Mouse (Mus musculus): ENCODE results near the gene Rnf222. TPM values are rescaled to one million over a fixed set of nuclear protein-coding genes. Genes with fewer than 3 reads are reported as not detected.
A peak's percentile ranks its signal among the peaks of the same experiment; 100 is the strongest.

Rnf222 gene
- 0.14 and 0.15 TPM in 2 replicates for polyA plus RNA-seq (2015; fragmentation: Nextera tagmentation; extraction: Ambion mirVana)

- Histone ChIP-seq H3K27ac (replicated peaks) (no peak within 1 kb of the TSS), H3K9ac (no peak within 1 kb of the TSS), H3K36me3 (no peaks in the 10 kb centered on the region), H3K27me3 (replicated peaks) (0 out of 2 replicates have a peak, but pooled peaks cover 7% of the 10 kb centered on the region), H3K4me3 (no peak within 1 kb of the TSS), H3K4me1 (peaks cover 11% of the 10 kb centered on the region; the same call in 1 of the 2 replicates), H3K9me3 (no peaks in the 10 kb centered on the region), H3K4me2 (no peak within 1 kb of the TSS)
- no peak for ATAC-seq (ENCODE audit: extremely low read depth, insufficient number of reproducible peaks, low FRiP score, low TSS enrichment)
- WGBS, result 27% methylated on average over 6 of the region's 6 CpGs
Observed at GRCm38 (mm10) chr11:68888253-68888652, at the start of gene Rnf222. Gene Rnf222 (plus strand): TSS chr11:68888553.

GRCm38 (mm10) chr11:68839606-68840005, 48.7 kb upstream of the Rnf222 start:
- Histone ChIP-seq H3K4me3 (no peak overlapping the region), H3K4me1 (no peaks in the 10 kb centered on the region), H3K27ac (replicated peaks) (no peak overlapping the region), H3K36me3 (peaks cover 83% of the 10 kb centered on the region), H3K27me3 (replicated peaks) (no peaks in the 10 kb centered on the region), H3K4me2 (no peak overlapping the region), H3K9me3 (no peaks in the 10 kb centered on the region), H3K9ac (no peak overlapping the region)
- no peak for ATAC-seq (ENCODE audit: extremely low read depth, insufficient number of reproducible peaks, low FRiP score, low TSS enrichment)
- WGBS, result 81% methylated on average over 5 of the region's 5 CpGs

- H3K4me3 ChIP-seq, result peak overlapping the region; percentile 97
- no peaks in the 10 kb centered on the region for H3K9me3 ChIP-seq
- peaks cover 56% of the 10 kb centered on the region for H3K4me1 ChIP-seq
- peak overlapping the region; percentile 83 for H3K4me2 ChIP-seq
- H3K36me3 ChIP-seq, result peaks cover 7% of the 10 kb centered on the region; the same call in 1 of the 2 replicates
- ATAC-seq (ENCODE audit: extremely low read depth, insufficient number of reproducible peaks, low FRiP score, low TSS enrichment), result no peak
- WGBS, result 74% methylated on average over 7 of the region's 7 CpGs
- H3K9ac ChIP-seq, result peak overlapping the region; percentile 65
- no peaks in the 10 kb centered on the region for H3K27me3 ChIP-seq (replicated peaks)
- no peak overlapping the region for H3K27ac ChIP-seq (replicated peaks)
Observed at GRCm38 (mm10) chr11:68850862-68851261, 37.5 kb upstream of the Rnf222 start.

GRCm38 (mm10) chr11:68851644-68852485, 36.5 kb upstream of the Rnf222 start:
- H3K4me2 ChIP-seq, result peak overlapping the region; percentile 83

GRCm38 (mm10) chr11:68852486-68852901, 35.9 kb upstream of the Rnf222 start:
- ATAC-seq (ENCODE audit: extremely low read depth, insufficient number of reproducible peaks, low FRiP score, low TSS enrichment), result peak; percentile 56
- peak overlapping the region; percentile 99 for H3K9ac ChIP-seq
- H3K4me2 ChIP-seq, result peak overlapping the region; percentile 83
- H3K36me3 ChIP-seq, result peaks cover 7% of the 10 kb centered on the region; the same call in 1 of the 2 replicates
- H3K4me1 ChIP-seq, result peaks cover 44% of the 10 kb centered on the region
- no peaks in the 10 kb centered on the region for H3K27me3 ChIP-seq (replicated peaks)
- H3K27ac ChIP-seq (replicated peaks), result peak overlapping the region; percentile 100
- H3K9me3 ChIP-seq, result no peaks in the 10 kb centered on the region
- peak overlapping the region; percentile 97 for H3K4me3 ChIP-seq
- under 1% methylated on average over 36 of the region's 36 CpGs for whole genome bisulfite sequencing

More at GRCm38 (mm10) chr11:68851644-68852485, 36.5 kb upstream of the Rnf222 start:
- Histone ChIP-seq H3K27ac (replicated peaks) (peak overlapping the region; percentile 100), H3K4me3 (peak overlapping the region; percentile 97), H3K36me3 (peaks cover 7% of the 10 kb centered on the region; the same call in 1 of the 2 replicates), H3K9me3 (no peaks in the 10 kb centered on the region), H3K4me1 (peaks cover 46% of the 10 kb centered on the region), H3K9ac (peak overlapping the region; percentile 99), H3K27me3 (replicated peaks) (no peaks in the 10 kb centered on the region)
- WGBS, result 2% methylated on average over 13 of the region's 13 CpGs
- ATAC-seq (ENCODE audit: extremely low read depth, insufficient number of reproducible peaks, low FRiP score, low TSS enrichment), result no peak

- Histone ChIP-seq H3K4me3 (peak overlapping the region; percentile 97), H3K27me3 (replicated peaks) (no peaks in the 10 kb centered on the region), H3K4me2 (peak overlapping the region; percentile 83), H3K36me3 (peaks cover 7% of the 10 kb centered on the region; the same call in 1 of the 2 replicates), H3K27ac (replicated peaks) (peak overlapping the region; percentile 100), H3K9me3 (no peaks in the 10 kb centered on the region), H3K4me1 (peaks cover 43% of the 10 kb centered on the region), H3K9ac (peak overlapping the region; percentile 99)
- ATAC-seq (ENCODE audit: extremely low read depth, insufficient number of reproducible peaks, low FRiP score, low TSS enrichment), result peak; percentile 99
- WGBS, result under 1% methylated on average over 42 of the region's 42 CpGs
Observed at GRCm38 (mm10) chr11:68852932-68853409, 35.4 kb upstream of the Rnf222 start.

- 28% methylated on average over 14 of the region's 14 CpGs for WGBS
Observed at GRCm38 (mm10) chr11:68853611-68854401, 34.5 kb upstream of the Rnf222 start.

GRCm38 (mm10) chr11:68854621-68855020, 33.7 kb upstream of the Rnf222 start:
- Histone ChIP-seq H3K4me3 (no peak overlapping the region), H3K9ac (no peak overlapping the region), H3K9me3 (no peaks in the 10 kb centered on the region), H3K4me1 (peaks cover 38% of the 10 kb centered on the region), H3K4me2 (0 out of 2 replicates have a peak overlapping the region, but pooled peaks have one; percentile 83), H3K36me3 (no peaks in the 10 kb centered on the region), H3K27ac (replicated peaks) (peak overlapping the region; percentile 93), H3K27me3 (replicated peaks) (no peaks in the 10 kb centered on the region)
- ATAC-seq (ENCODE audit: extremely low read depth, insufficient number of reproducible peaks, low FRiP score, low TSS enrichment), result no peak
- 81% methylated on average over 3 of the region's 3 CpGs for WGBS

More at GRCm38 (mm10) chr11:68853611-68854401, 34.5 kb upstream of the Rnf222 start:
- Histone ChIP-seq H3K36me3 (peaks cover 2% of the 10 kb centered on the region; the same call in 1 of the 2 replicates), H3K9ac (peak overlapping the region; percentile 81), H3K4me1 (peaks cover 38% of the 10 kb centered on the region), H3K27me3 (replicated peaks) (no peaks in the 10 kb centered on the region), H3K9me3 (no peaks in the 10 kb centered on the region), H3K27ac (replicated peaks) (peak overlapping the region; percentile 93), H3K4me2 (peak overlapping the region; percentile 83), H3K4me3 (peak overlapping the region; percentile 97)
- ATAC-seq (ENCODE audit: extremely low read depth, insufficient number of reproducible peaks, low FRiP score, low TSS enrichment), result no peak

GRCm38 (mm10) chr11:68857329-68857728, 31.0 kb upstream of the Rnf222 start:
- peaks cover 17% of the 10 kb centered on the region for H3K4me1 ChIP-seq
- no peak overlapping the region for H3K9ac ChIP-seq
- ATAC-seq (ENCODE audit: extremely low read depth, insufficient number of reproducible peaks, low FRiP score, low TSS enrichment), result no peak
- no peak overlapping the region for H3K4me2 ChIP-seq
- no peak overlapping the region for H3K27ac ChIP-seq (replicated peaks)
- H3K4me3 ChIP-seq, result no peak overlapping the region
- no peaks in the 10 kb centered on the region for H3K9me3 ChIP-seq
- no peaks in the 10 kb centered on the region for H3K36me3 ChIP-seq
- H3K27me3 ChIP-seq (replicated peaks), result no peaks in the 10 kb centered on the region
- WGBS, result 65% methylated on average over 3 of the region's 3 CpGs

GRCm38 (mm10) chr11:68859943-68860593, 28.3 kb upstream of the Rnf222 start:
- Histone ChIP-seq H3K9ac (no peak overlapping the region), H3K4me2 (no peak overlapping the region), H3K36me3 (no peaks in the 10 kb centered on the region), H3K4me3 (no peak overlapping the region), H3K4me1 (peaks cover 21% of the 10 kb centered on the region), H3K27ac (replicated peaks) (no peak overlapping the region), H3K27me3 (replicated peaks) (no peaks in the 10 kb centered on the region), H3K9me3 (no peaks in the 10 kb centered on the region)
- ATAC-seq (ENCODE audit: extremely low read depth, insufficient number of reproducible peaks, low FRiP score, low TSS enrichment), result no peak
- WGBS, result 71% methylated on average over 8 of the region's 8 CpGs

All from heart, embryonic 13.5 days (tissue).